Mouse (Mus musculus) adrenal gland, adult 8-10 months (tissue): ENCODE measurements around the gene Ppid. TPM values are rescaled to one million over a fixed set of nuclear protein-coding genes. Genes with fewer than 3 reads are reported as not detected.

Source experiments
- DNase-seq: peaks from one replicate; pipeline ENCODE4 v3.0.0; 2022
- total RNA-seq, 4 experiments: library from RNA; stranded (reverse); gene quantifications; 2 replicates each; pipeline ENCODE4 v1.2.4; 2022

The Ppid gene
- 10 to 100 TPM; 53.6 to 59.3 (median 57.8) TPM for total RNA-seq

DNA sequence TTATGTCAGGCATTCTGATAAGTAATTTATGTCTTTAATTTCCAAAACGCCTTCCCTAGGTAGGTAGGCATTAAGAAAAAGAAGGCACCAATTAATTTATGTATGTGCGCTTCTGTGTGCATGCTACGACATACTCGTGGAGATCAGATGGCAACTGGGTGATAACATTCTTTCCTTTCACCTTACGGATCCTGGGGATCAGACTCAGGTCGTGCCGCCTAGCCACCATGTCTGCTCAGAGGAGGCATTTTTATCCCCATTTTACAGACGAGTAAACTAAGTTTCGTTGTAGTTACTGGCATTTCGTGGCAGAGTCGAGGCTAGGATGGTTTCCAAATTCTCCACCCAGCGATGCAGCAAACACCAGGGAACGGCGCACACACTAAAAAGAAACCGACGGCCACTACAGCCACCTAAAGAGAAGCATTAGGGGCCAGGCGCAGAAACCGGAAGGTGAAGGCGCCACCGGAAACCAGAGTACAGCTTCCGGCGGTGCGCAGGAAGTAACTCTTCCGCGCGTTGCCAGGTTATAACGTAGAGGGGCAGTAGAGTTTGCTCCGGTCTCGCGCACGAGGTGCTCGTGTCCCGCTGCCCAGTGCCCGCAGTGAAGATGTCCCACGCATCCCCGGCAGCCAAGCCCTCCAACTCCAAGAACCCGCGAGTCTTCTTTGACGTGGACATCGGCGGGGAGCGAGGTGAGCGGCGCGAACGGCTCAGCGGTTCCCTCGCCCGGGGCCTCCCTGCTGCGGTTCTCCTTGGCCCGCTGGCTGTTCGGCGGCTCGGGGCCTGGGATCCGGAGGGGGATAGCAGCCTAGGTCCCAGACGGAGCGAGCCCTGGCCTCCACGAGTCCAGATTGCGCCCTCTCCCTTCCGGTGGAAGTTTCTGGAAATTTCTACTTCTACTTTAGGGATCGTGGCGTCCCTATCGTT is at the start of gene Ppid:
Gene Ppid, plus strand, starts transcription at position 480 of the 930 bp plus-strand sequence.
- DNase-seq: peak; percentile 68

DNA sequence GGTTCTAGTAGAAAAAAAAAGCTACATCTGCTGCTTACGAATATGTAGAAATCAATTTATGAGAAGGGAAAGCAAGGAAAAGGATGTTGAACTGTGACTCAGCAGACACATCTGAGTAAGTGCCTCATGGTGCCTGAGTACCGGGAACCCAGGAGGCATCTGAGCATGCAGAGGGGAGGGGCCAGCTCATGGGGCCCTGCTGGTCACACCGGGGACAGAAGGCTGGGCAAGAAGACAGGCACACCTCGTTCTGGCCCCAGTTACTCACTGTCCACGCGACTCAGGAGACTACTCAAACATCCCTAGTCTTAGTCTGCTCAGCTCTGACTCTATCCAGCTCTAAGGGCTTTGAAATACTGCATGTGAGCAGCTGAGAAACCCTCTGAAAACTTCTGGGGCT is 48.6 kb upstream of the Ppid start:
- no peak for DNase-seq

DNA sequence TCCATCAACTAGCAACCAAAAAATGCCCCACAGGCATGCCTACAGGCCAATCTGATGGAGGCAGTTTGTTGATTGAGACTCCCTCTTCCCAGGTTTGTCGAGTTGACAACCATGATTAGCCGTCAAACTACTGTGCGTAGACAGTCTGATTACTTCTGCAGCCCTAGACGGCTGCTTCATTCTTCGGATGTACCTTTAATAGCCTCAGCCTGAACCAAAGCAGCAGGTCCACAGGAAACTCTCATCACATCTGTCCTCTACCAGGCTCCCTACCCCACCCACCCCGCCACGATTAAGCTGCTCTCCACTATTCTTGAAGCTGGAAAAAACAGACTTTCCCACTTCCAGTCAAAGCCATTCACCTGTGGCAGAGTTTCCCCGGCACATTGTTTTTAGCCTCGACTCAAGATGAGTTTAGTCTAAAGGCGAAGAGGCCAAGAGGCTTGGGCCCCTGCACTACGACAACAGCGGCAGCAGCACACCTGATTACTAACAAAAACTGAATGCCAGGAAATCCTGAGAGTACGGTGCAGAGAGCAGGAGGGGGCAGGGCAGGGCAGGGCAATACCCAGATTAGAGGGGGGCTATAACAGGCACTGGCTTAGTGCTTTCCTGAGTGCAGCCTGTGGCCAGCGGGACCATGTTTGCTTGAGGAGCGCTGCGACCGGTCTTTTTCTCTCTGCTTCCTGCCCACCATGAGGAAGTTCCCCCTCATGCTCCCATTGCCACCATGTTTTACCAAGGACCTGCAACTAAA is 42.3 kb upstream of the Ppid start:
- no peak for DNase-seq

DNA sequence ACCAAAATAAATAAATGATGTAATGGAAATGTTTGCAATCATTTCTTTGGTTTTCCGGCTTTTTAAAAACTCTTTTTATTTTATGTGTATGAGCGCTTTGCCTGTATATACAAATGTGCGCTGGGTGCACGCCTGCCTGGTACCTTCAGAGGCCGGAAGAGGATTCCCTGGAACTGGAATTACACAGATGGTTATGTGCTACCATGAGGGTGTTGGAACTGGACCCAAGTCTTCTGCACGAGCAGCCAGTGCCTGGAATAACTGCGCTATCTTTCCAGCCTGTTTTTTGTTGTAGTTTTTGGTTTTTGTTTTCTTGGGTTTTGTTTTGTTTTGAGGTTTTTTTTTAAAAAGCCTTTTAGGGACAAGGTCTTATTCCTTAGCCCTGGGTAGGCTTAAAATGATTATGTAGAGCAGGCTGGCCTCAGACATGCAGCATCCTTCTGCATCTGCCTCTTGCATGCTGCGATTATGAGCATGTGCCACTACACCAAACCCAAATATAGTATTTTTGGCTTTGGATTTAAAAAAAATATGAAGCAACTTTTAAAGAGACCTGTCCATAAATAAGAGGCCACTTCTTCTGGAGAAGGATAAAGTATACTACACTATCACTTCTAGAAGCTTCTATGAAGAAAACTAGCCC is 41.3 kb upstream of the Ppid start:
- DNase-seq: no peak

DNA sequence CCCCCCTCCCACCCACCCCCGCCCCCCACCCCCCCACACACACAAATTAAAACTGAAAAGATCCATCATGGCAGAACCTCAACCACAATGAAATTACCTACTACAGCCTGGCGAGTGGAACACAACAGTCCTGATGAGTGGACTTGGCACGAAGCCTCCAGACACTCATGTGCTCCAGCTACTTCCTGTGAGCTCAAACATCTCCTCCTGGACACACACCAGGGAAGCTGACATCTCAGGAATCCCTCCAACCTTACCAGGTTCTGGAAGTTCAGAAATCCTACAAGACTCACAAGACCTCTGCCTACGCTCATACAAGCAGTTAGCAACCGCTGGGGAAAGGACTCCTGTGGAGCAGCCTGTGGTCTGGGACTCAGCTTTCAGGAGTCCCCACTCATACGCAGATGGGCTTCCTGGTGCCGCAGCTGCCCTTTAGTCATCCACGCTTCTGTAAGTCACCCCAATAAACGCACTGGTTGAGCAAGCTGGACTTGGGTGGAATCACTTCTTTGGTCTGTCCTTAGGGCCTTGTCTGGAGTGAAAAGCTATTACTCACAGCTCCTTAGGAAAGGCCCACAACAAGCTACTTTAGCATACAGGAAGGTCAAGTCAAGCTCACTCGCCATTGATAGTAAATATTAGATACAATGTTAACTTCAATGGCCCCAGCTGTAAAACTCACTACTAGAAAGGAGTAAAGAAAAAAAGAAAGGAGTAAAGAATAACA is 39.2 kb upstream of the Ppid start:
- no peak for DNase-seq

DNA sequence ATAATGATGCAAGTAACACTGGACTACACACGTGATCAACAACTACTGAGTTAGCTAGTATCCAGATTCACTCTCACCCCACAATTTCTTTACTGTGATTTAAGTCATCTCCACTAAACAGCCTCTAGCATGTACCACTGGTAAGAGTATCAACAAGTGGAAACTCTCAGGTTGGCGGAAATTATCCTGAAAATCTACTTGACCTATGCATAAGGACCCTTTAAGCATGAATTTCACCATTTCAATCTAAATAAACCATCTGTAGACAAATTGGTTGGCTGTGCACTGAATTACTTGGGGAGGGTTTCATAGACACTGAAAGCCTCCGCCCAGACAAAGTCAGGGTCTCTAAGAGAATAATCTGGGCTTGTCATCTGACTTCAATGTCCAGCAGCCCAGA is 37.4 kb upstream of the Ppid start:
- no peak for DNase-seq

DNA sequence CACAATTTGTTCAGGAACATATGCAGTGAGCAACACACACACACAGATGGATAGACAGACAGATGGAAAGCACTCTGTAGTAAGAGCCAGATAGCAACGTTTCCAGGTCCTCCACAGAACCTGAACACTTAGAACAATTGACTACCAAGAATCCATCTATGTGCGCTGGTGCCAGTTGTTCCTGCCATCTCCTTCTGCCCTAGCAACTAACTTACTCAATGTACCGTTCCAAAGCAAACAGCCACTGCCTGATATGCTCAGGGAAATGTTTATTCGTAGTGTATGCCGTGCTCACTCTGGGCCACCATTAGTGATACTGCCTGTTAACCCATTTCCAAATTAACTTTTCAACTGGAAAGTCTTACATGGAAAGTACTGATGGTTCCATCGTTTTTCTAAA is 36.1 kb upstream of the Ppid start:
- no peak for DNase-seq

DNA sequence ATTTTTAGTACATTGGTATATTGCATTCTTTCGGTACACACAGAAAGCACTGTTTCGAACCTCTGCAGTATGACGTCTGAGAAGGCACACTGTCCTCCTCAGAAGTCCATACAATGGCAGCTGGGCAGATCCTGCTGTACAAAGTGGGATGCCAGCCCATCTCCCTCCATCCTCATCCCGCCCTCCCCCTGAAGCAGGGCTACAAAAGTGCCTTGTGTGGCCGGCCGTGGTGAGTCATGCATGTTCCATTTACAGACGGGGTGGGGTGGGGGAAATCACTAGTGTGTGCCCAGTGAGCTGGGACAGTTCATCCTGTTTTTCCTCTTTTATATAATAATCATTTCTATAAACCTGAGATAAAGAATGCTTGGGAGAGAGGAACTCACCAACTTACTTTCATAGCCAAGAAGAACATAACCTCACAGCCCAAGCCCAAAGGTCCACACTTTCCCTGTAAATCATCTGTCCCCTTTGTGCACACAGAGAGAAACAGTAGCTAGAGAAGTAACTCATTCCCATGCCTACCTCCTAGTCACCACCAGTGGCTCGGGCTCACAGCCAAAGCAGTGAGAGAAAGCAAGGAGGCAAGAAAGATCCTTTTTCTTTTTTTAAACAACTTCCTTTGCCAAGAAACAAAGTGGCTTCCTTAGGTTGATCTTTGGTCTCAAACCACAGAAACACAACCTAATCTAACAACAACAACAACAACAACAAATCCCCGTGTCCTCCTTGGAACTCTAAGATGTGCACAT is 31.9 kb upstream of the Ppid start:
- DNase-seq: no peak

DNA sequence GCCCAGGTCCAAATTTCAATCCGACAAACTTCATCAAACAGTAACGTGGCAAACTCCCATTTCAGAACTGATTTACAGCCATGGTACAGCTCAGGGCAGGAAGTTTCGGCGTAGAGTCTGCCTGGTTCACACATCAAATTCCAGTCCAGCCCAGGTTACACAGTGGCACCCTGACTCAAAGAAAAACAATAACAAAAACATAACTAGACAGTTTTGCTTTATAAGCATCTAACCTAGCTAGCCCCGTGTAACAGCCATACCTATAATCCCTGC is 31.4 kb upstream of the Ppid start:
- DNase-seq: no peak

DNA sequence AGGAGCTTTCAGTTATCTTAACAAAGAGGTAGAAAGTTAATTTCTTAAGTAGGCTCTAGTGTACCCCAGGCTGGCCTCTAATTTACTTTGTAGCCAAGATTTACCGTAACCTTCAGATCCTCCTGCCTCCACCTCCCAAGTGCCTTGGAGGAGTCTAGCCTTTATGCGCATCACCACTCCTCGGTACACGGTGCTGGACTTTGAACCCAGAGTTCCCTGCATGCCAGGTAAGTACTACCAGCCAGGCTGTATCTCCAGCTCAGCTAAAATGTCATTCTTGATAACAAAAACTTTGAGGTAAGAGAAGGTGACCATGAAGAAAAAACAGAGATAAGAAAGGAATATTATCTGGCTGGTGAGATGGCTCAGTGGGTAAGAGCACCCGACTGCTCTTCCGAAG is 30.6 kb upstream of the Ppid start:
- DNase-seq: no peak

DNA sequence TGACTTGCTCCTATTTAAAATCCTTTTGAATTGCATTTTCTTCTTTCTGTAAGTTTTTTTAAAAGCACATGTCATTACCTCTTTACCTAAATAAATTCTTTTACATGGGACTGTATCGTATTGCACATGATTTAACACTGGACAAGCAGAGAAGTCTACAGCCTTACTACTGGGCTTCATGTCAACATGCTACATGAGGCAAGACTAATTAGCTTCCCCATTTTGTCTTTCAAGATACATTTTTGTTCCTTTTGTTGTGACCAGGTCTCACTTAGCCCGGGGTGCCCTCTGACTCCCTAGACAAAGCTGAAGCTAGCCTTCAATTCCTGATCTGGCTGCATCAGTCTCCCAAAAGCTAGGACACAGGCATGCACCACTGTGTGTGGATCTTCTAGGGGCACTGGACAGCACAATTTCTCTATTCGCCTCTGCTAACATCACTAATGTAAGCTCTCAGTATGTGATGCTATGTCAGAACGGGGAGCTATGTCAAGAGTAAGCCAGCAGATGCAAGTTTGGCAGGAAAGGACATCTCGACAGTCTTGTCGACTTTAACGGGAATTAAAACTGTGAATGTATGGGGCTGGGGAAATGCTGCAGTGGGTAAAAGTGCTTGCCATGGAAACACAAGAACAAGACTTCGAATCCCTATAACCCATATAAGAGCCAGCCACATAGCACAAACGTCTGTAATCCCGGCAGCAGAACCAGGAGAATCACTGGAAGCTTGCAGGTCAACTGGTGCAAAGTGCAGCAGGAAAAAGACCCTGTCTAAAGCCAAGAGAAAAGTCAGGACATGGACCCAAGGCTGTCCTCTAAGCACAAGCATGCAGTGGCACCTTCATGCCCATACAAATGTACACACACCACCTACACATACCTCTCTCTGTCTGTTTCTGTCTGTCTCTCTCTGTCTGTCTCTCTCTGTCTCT is 29.1 kb upstream of the Ppid start:
- DNase-seq: no peak

DNA sequence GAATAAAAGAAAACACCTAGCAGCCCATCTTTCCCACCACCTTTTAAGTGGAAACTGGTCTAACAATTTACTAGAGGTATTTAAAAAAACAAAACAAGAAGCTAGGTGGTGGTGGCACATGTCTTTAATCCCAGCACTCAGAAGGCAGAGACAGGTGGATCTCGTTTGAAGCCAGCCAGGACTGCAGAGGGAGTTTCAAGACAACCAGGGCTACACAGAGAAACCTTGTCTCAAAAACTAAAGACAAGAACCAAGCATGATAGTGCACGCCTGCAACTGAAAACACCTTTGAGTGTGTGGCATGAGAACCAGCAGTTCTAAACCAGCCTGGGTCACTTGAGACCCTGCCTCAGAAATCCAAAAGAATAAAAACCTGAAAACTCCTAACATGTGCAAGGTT is 27.6 kb upstream of the Ppid start:
- no peak for DNase-seq

DNA sequence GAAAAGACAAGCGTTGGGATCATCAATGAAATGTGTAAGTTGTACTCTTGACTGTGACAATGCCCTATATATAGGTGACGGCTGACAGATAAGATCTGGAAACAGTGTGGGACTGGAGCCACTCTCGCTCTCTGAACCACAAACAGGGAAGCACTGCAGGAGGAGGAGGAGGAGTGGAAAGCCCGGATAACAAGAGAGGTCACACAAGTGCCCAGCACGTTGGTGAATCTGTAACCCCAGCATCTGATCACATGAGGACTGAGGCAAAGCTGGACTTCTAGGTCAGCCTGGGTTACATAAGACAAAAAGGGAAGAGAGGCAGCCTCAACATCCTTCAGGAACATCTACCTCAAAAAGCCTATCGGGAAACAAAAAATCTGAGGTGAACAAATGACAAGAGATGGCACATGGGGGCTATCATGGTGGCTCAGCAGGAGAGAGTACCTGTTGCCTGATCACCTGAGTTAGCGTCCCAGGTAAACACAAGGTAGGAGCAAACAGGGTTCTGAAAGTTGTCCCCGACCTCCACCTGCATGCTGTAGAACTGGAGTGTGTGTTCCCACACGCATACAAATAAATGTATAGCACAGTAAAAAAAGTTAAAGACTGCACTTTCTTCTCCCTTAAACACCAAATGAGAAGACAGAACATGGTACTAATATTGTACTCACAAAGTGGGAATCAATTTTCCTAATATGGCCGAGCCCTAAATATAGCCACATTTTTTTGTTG is 26.1 kb upstream of the Ppid start:
- DNase-seq: no peak

DNA sequence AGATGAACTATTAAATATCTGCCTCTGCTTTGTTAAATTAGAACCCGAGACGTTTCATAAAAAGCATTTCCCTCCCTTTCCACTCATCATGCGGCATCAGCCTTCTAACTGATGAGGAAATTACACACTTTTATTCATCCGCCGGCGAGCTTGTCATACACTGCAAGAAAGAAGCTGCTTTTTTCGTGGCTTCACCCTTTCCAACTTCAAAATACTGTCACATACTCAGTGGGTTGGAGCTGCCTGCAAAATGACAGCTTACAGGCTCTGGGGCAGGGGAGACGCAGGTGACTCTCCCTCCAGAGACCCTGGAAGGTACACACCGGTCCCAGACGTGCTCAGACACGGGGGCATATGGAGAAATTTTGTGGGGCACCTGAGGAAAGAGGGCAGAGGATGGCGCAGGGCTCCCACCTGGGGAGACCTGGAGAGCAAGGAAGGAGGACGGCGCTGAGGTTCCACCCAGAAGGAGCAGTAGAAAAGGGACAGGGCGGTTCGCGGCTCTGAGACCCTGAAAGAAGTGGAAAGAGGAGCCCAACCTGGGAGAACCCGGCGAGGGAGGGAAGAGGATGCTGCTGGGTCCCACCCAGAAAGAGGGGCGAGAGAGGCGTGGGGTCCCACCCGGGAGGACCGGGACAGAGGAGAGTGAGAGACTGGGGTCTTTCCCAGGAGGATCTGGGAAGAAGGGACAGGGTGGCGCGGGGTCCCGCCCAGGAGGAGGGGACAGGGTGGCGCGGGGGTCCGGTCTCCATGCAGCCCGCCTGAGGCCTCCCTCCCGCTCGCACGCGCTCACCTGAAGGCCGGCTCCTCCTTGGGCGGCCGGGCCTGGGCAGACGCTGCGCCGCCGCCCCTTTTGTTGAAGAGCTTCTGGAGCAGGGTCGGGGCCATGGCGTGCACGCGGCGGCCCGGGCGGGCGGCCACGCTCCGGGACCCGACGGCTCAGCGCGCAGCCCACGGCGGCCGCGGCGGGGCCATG is 24.1 kb upstream of the Ppid start:
- DNase-seq: peak; percentile 28

DNA sequence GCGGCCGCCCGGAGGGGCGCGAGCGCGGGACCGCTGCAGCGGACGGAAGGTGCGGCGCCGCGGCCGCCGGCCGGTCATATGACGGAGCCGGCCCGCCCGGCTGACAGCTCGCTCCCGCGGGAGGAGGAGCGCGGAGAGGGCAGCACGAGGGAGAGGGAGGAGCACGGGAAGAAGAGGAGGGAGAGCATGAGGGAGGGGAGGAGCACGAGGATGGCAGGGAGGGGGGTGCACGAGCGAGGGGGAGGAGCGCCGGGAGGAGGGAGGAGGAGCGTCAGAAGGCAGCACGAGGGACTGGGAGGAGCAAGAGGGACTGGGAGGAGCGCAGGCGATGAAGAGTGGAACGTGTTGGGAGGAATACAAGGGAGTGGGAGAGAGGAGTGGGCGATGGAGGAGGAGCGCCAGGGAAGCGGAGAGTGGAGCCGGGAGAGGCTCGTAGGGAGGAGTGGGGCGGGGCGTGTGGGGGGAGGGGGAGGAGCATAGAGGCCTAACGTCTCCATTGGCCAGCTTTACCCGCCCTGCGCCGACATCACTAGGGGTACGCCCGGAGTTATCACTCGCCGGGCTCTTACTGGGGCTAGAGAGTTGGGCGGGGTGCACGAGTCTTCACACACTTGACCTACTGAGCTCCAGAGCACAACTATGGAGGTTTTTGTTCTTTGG is 23.3 kb upstream of the Ppid start, which contains the start of gene Fnip2:
Gene Fnip2, minus strand, starts transcription at position 94 of the 660 bp plus-strand sequence.
- peak; percentile 91 for DNase-seq

DNA sequence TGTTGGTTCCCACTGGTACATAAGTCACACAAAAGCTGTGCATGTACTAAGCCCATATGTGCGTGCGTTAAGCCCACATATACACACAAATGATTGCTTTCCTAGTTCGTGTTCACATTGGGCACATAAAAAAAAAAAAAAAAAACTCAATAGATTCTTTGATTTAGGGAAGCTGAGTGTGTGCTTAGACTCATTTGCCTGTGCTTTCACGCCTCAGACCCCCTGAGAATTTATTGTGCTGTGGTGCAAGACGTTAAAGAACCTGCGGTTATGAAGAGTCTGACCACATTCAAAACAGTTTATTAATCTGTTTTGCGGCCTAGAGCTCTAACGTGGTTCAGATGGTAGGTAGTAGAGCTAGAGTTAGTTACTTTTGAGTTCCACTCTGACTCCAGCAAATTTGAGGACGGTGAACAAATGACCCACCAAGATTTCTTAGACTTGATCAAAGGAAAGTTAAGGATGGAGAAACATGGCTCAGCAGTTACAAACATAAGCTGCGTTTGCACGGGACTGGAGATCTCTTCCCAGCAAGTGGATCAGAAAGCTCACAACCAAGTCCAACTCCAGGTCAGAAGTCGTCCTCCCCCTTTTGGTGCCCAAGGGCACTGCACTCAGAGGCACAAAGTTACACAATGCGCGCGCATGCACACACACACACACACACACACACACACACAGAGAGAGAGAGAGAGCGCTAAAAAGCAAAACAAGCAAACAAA is 22.4 kb upstream of the Ppid start:
- DNase-seq: no peak

DNA sequence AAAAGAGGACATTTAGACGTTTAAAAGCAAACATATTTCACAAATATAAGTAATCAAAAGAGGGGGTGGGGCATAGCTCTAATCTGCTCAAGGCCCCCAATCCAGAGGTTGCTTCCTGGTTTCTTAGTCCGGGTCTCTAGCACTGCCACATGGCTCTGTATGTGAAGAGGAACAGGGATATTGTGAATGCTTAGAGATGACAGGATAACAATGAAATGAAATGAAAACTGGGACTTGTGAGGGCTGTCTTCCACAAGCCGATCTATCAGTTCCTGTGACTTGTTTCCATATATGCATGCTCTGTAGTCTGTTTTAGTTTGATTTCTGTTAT is 21.8 kb upstream of the Ppid start:
- no peak for DNase-seq

DNA sequence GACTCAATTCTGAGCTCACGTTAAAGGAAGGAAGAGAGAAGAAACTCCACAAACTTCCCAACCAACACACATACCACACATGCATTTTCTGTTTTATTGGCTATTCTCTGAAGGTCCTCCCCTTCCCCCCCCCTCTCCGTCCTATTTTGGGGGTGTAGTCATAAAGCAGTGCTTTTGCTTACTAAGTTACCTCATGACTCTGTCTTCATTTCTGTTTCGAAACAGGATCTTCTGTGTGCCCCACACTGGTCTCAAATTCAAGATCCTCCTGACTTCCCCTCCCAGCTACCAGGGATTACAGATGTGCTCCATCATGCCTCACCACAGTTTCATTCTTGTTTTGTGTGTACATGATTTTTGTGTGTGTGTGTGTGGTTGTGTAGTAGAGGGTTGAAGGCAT is 18.7 kb upstream of the Ppid start:
- no peak for DNase-seq
